Mouse (Mus musculus): ENCODE results near the gene Zfp260. TPM values are rescaled to one million over a fixed set of nuclear protein-coding genes. Genes with fewer than 3 reads are reported as not detected.
A peak's percentile ranks its signal among the peaks of the same experiment; 100 is the strongest.
"Not testable (repeated sequence)": the region's sequence is repeated elsewhere in the genome, so short reads cannot be mapped to it uniquely, and the experiment has no call there.

Zfp260 gene
- polyA plus RNA-seq, 1 experiment from 2014 or later, result 79.5 TPM

DNA sequence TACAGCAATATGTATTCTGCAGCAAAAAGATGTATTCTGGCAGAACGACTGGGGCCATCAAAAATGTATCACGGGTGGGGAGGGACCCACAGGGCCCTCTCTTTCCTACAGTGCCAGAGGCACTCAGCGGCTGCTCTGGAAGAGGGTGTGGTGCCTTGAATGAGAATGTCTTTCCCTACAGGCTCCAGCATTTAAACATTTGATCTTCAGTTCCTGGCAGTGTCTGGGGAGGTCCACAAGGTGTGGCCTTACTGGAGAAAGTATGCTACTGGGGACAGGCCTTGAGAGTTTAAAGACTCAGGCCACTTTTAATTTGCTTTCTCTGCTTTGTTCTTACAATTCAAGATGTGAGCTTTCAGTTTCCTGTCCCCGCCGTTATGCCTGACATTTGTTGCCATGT is 21.5 kb downstream of the Zfp260 start:
- no peak overlapping the region for H3K27ac ChIP-seq (ENCODE audit: low read length)
- H3K36me3 ChIP-seq (ENCODE audit: control insufficient read depth, insufficient read depth, low read length), result no peaks in the 10 kb centered on the region
- H3K9me3 ChIP-seq (replicated peaks; ENCODE audit: control insufficient read depth, low read length, poor library complexity, severe bottlenecking), result no peaks in the 10 kb centered on the region
- H3K4me3 ChIP-seq (ENCODE audit: low read depth, low read length), result no peak overlapping the region
- H3K4me1 ChIP-seq (ENCODE audit: control insufficient read depth, insufficient read depth, low read length), result peaks cover 2% of the 10 kb centered on the region; the same call in 1 of the 2 replicates
- H3K27me3 ChIP-seq (ENCODE audit: control insufficient read depth, insufficient read depth, low read depth, low read length), result no peaks in the 10 kb centered on the region
- no peak for ATAC-seq
- no peak overlapping the region for H3K9ac ChIP-seq (ENCODE audit: low read depth, low read length)
- H3K4me2 ChIP-seq (ENCODE audit: low read length), result no peak overlapping the region
- 93% methylated on average over 5 of the region's 5 CpGs for WGBS

GRCm38 (mm10) chr7:30117935-30118334 is 23.4 kb downstream of the Zfp260 start:
- H3K27ac ChIP-seq (ENCODE audit: low read length); H3K4me3 ChIP-seq (ENCODE audit: low read depth, low read length); ATAC-seq; H3K27me3 ChIP-seq (ENCODE audit: control insufficient read depth, insufficient read depth, low read depth, low read length); H3K4me1 ChIP-seq (ENCODE audit: control insufficient read depth, insufficient read depth, low read length); H3K9me3 ChIP-seq (replicated peaks; ENCODE audit: control insufficient read depth, low read length, poor library complexity, severe bottlenecking); H3K9ac ChIP-seq (ENCODE audit: low read depth, low read length); H3K4me2 ChIP-seq (ENCODE audit: low read length); H3K36me3 ChIP-seq (ENCODE audit: control insufficient read depth, insufficient read depth, low read length): not testable (repeated sequence)
- 94% methylated on average over 12 of the region's 12 CpGs for WGBS

- H3K9ac ChIP-seq (ENCODE audit: low read depth, low read length), result peak within 1 kb of the TSS; percentile 89
- H3K9me3 ChIP-seq (replicated peaks; ENCODE audit: control insufficient read depth, low read length, poor library complexity, severe bottlenecking), result no peaks in the 10 kb centered on the region
- WGBS, result under 1% methylated on average over 61 of the region's 61 CpGs
- no peaks in the 10 kb centered on the region for H3K27me3 ChIP-seq (ENCODE audit: control insufficient read depth, insufficient read depth, low read depth, low read length)
- peak within 1 kb of the TSS; percentile 88 for H3K4me2 ChIP-seq (ENCODE audit: low read length)
- H3K4me3 ChIP-seq (ENCODE audit: low read depth, low read length), result peak within 1 kb of the TSS; percentile 83
- H3K36me3 ChIP-seq (ENCODE audit: control insufficient read depth, insufficient read depth, low read length), result peaks cover 3% of the 10 kb centered on the region; the same call in 1 of the 2 replicates
- ATAC-seq, result peak; percentile 98
- peak within 1 kb of the TSS; percentile 88 for H3K27ac ChIP-seq (ENCODE audit: low read length)
- peaks cover 16% of the 10 kb centered on the region for H3K4me1 ChIP-seq (ENCODE audit: control insufficient read depth, insufficient read depth, low read length)
These were observed 27.0 kb downstream of the Zfp260 start, which contains the start of gene Zfp382 for GRCm38 (mm10) chr7:30121308-30122187. TSS of gene Zfp382 (plus strand) at chr7:30121942.

- no peaks in the 10 kb centered on the region for H3K9me3 ChIP-seq (replicated peaks; ENCODE audit: control insufficient read depth, low read length, poor library complexity, severe bottlenecking)
- peak; percentile 52 for ATAC-seq
- peak overlapping the region; percentile 88 for H3K4me2 ChIP-seq (ENCODE audit: low read length)
- H3K9ac ChIP-seq (ENCODE audit: low read depth, low read length), result peak overlapping the region; percentile 89
- H3K27me3 ChIP-seq (ENCODE audit: control insufficient read depth, insufficient read depth, low read depth, low read length), result no peaks in the 10 kb centered on the region
- peaks cover 3% of the 10 kb centered on the region; the same call in 1 of the 2 replicates for H3K36me3 ChIP-seq (ENCODE audit: control insufficient read depth, insufficient read depth, low read length)
- WGBS, result 6% methylated on average over 15 of the region's 15 CpGs
- H3K4me3 ChIP-seq (ENCODE audit: low read depth, low read length), result peak overlapping the region; percentile 83
- peak overlapping the region; percentile 88 for H3K27ac ChIP-seq (ENCODE audit: low read length)
- peaks cover 16% of the 10 kb centered on the region for H3K4me1 ChIP-seq (ENCODE audit: control insufficient read depth, insufficient read depth, low read length)
These were observed 27.6 kb downstream of the Zfp260 start for GRCm38 (mm10) chr7:30122188-30122530.

GRCm38 (mm10) chr7:30129900-30130299 is 35.3 kb downstream of the Zfp260 start:
- Histone ChIP-seq H3K27me3 (ENCODE audit: control insufficient read depth, insufficient read depth, low read depth, low read length) (no peaks in the 10 kb centered on the region), H3K4me2 (ENCODE audit: low read length) (no peak overlapping the region), H3K4me1 (ENCODE audit: control insufficient read depth, insufficient read depth, low read length) (no peaks in the 10 kb centered on the region), H3K4me3 (ENCODE audit: low read depth, low read length) (no peak overlapping the region), H3K9ac (ENCODE audit: low read depth, low read length) (no peak overlapping the region), H3K36me3 (ENCODE audit: control insufficient read depth, insufficient read depth, low read length) (peaks cover 56% of the 10 kb centered on the region), H3K9me3 (replicated peaks; ENCODE audit: control insufficient read depth, low read length, poor library complexity, severe bottlenecking) (no peaks in the 10 kb centered on the region), H3K27ac (ENCODE audit: low read length) (no peak overlapping the region)
- 94% methylated on average over 8 of the region's 8 CpGs for WGBS
- ATAC-seq, result no peak

GRCm38 (mm10) chr7:30132396-30132795 is 37.8 kb downstream of the Zfp260 start:
- 94% methylated on average over 4 of the region's 4 CpGs for WGBS
- H3K27ac ChIP-seq (ENCODE audit: low read length), result no peak overlapping the region
- no peaks in the 10 kb centered on the region for H3K4me1 ChIP-seq (ENCODE audit: control insufficient read depth, insufficient read depth, low read length)
- ATAC-seq, result no peak
- H3K4me3 ChIP-seq (ENCODE audit: low read depth, low read length), result no peak overlapping the region
- no peaks in the 10 kb centered on the region for H3K27me3 ChIP-seq (ENCODE audit: control insufficient read depth, insufficient read depth, low read depth, low read length)
- no peaks in the 10 kb centered on the region for H3K9me3 ChIP-seq (replicated peaks; ENCODE audit: control insufficient read depth, low read length, poor library complexity, severe bottlenecking)
- H3K9ac ChIP-seq (ENCODE audit: low read depth, low read length), result no peak overlapping the region
- H3K4me2 ChIP-seq (ENCODE audit: low read length), result no peak overlapping the region
- H3K36me3 ChIP-seq (ENCODE audit: control insufficient read depth, insufficient read depth, low read length), result peaks cover 65% of the 10 kb centered on the region

DNA sequence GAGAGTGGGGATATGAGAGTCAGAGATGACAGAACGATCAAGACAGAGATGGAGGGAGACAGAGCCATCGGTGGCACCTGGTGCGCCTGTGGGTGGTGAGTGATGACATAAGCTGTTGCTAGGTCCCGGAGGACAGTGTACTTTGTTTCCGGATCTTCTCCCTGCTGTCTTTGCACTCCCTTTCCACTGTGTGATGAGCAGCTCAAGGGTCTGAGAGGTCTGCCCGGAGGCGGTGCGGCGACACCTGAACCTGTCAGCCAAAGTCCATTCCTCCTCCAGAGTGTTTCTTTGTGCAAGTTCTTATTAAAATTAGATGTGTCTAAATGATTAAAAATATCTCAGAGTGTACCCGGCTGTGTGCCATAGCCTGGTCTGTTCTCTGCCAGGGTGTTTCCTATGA is 42.2 kb downstream of the Zfp260 start:
- no peak for ATAC-seq
- peaks cover 50% of the 10 kb centered on the region for H3K36me3 ChIP-seq (ENCODE audit: control insufficient read depth, insufficient read depth, low read length)
- no peak overlapping the region for H3K4me2 ChIP-seq (ENCODE audit: low read length)
- no peak overlapping the region for H3K27ac ChIP-seq (ENCODE audit: low read length)
- no peaks in the 10 kb centered on the region for H3K9me3 ChIP-seq (replicated peaks; ENCODE audit: control insufficient read depth, low read length, poor library complexity, severe bottlenecking)
- no peaks in the 10 kb centered on the region for H3K4me1 ChIP-seq (ENCODE audit: control insufficient read depth, insufficient read depth, low read length)
- 95% methylated on average over 10 of the region's 10 CpGs for WGBS
- H3K4me3 ChIP-seq (ENCODE audit: low read depth, low read length), result no peak overlapping the region
- no peak overlapping the region for H3K9ac ChIP-seq (ENCODE audit: low read depth, low read length)
- H3K27me3 ChIP-seq (ENCODE audit: control insufficient read depth, insufficient read depth, low read depth, low read length), result no peaks in the 10 kb centered on the region

GRCm38 (mm10) chr7:30143170-30143554 is 48.6 kb downstream of the Zfp260 start:
- peak overlapping the region; percentile 84 for H3K27ac ChIP-seq (ENCODE audit: low read length)
- ATAC-seq, result peak; percentile 71
- peaks cover 4% of the 10 kb centered on the region; the same call in 1 of the 2 replicates for H3K4me1 ChIP-seq (ENCODE audit: control insufficient read depth, insufficient read depth, low read length)
- peaks cover 2% of the 10 kb centered on the region; the same call in 1 of the 2 replicates for H3K9me3 ChIP-seq (replicated peaks; ENCODE audit: control insufficient read depth, low read length, poor library complexity, severe bottlenecking)
- H3K9ac ChIP-seq (ENCODE audit: low read depth, low read length), result peak overlapping the region; percentile 61
- H3K36me3 ChIP-seq (ENCODE audit: control insufficient read depth, insufficient read depth, low read length), result peaks cover 4% of the 10 kb centered on the region
- no peaks in the 10 kb centered on the region for H3K27me3 ChIP-seq (ENCODE audit: control insufficient read depth, insufficient read depth, low read depth, low read length)
- WGBS, result 17% methylated on average over 8 of the region's 8 CpGs
- H3K4me3 ChIP-seq (ENCODE audit: low read depth, low read length), result peak overlapping the region; percentile 58
- H3K4me2 ChIP-seq (ENCODE audit: low read length), result peak overlapping the region; percentile 52

DNA sequence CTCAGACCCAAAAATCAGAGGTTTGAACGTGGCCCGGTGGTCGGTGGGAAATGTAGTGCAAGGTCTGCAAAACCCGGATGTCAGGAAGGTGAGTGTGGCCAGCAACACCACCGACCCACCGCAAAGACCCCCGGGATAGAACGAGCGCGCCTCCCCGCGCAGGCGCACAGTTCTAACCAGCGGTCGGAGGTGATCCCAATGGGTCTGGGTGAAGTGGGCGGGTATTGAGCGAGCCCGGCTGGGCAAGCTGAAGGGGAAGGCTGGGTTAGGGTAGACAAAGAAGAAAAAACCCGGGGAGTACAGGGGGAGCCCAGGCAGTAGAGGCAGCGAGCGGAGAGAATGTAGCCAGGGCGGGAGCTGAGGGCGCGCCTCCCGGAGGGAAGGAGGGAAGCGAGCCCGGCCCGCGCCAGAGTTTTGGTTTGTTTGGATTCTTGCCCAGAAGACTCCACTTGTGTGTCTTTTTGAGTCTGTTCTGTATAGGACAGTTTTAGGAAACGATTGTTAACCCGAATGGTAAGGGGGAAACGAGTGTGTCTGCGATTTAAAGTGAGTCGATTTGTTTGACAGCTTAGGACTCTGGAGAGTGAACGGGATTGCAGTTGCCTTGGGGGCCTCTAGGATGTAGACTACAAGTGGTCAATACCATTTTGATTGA is 49.1 kb downstream of the Zfp260 start:
- peak overlapping the region; percentile 58 for H3K4me3 ChIP-seq (ENCODE audit: low read depth, low read length)
- peaks cover 5% of the 10 kb centered on the region; the same call in 1 of the 2 replicates for H3K9me3 ChIP-seq (replicated peaks; ENCODE audit: control insufficient read depth, low read length, poor library complexity, severe bottlenecking)
- peak overlapping the region; percentile 69 for H3K9ac ChIP-seq (ENCODE audit: low read depth, low read length)
- peak overlapping the region; percentile 52 for H3K4me2 ChIP-seq (ENCODE audit: low read length)
- peaks cover under 1% of the 10 kb centered on the region for H3K36me3 ChIP-seq (ENCODE audit: control insufficient read depth, insufficient read depth, low read length)
- no peaks in the 10 kb centered on the region for H3K27me3 ChIP-seq (ENCODE audit: control insufficient read depth, insufficient read depth, low read depth, low read length)
- H3K27ac ChIP-seq (ENCODE audit: low read length), result peak overlapping the region; percentile 84
- 1% methylated on average over 35 of the region's 35 CpGs for WGBS
- peaks cover 4% of the 10 kb centered on the region; the same call in 1 of the 2 replicates for H3K4me1 ChIP-seq (ENCODE audit: control insufficient read depth, insufficient read depth, low read length)
- peak; percentile 96 for ATAC-seq
